Mouse (Mus musculus) MEL (cell line): Measurements from ENCODE around the gene Tnfaip1.

Experiments used
- CTCF ChIP-seq, 3 experiments: IDR thresholded peaks in 2 of 3; conservative IDR thresholded peaks in 1 of 3; 2 replicates each; pipeline ENCODE4 v1.5.1; 2011 to 2012; ENCODE audit warnings: low read length in 3 of 3, low read depth in 2 of 3, mild to moderate bottlenecking in 2 of 3, improper control_type of control experiment in 1 of 3, inconsistent platforms in 1 of 3, mixed read lengths in 1 of 3, moderate library complexity in 1 of 3; ENCODE audit not compliant: control insufficient read depth in 1 of 3, insufficient read depth in 1 of 3, poor library complexity in 1 of 3, severe bottlenecking in 1 of 3
- GATA1 ChIP-seq: IDR thresholded peaks from 2 replicates; pipeline ENCODE4 v1.6.1; 2011; ENCODE audit warnings: low read depth, low read length, improper control_type of control experiment
- POLR2A ChIP-seq, 2 experiments: IDR thresholded peaks; 2 replicates each; pipeline ENCODE4 v1.6.1; 2011 to 2012; ENCODE audit warnings: low read length in 2 of 2, mild to moderate bottlenecking in 2 of 2, control low read depth in 1 of 2, improper control_type of control experiment in 1 of 2, low read depth in 1 of 2, moderate library complexity in 1 of 2; ENCODE audit not compliant: control insufficient read depth in 1 of 2, insufficient read depth in 1 of 2, poor library complexity in 1 of 2
- UBTF ChIP-seq: IDR thresholded peaks from 2 replicates; pipeline ENCODE4 v1.6.1; 2012; ENCODE audit warnings: low read depth, mild to moderate bottlenecking, inconsistent platforms, low read length, improper control_type of control experiment, moderate library complexity, borderline replicate concordance; ENCODE audit not compliant: insufficient read depth
- ZC3H11A ChIP-seq: IDR thresholded peaks from 2 replicates; pipeline ENCODE4 v1.6.1; 2012; ENCODE audit warnings: low read depth, mild to moderate bottlenecking, inconsistent platforms, low read length, improper control_type of control experiment
- ZNF384 ChIP-seq: IDR thresholded peaks from 2 replicates; pipeline ENCODE4 v1.6.1; 2012; ENCODE audit warnings: low read depth, mild to moderate bottlenecking, inconsistent platforms, low read length, improper control_type of control experiment

DNA sequence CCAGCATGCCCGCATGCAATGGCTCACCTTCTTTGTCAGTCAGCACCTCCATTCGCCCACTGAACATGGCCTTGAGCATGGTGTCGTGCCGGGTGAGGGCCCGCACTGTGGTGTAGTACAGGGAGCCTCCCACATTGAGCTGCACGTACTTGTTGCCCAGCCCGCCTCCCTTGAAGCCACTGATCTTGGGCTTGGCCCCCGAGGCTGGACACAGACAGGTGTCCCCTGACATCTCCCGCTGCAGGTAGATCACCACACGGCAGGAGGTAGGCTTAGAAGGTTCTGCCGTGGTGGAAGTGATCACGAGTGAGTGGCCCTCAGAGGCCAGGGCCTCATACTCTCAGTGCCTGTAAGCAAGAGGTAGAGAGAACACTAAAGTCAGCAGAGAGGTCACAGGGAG, 6.1 kb downstream of the Tnfaip1 start:
- TF ChIP-seq UBTF: no peak
- no peak for TF ChIP-seq ZC3H11A
- TF ChIP-seq CTCF (IDR thresholded peaks at IDR 0.05 in 2 of 3, conservative IDR thresholded peaks at IDR 0.05 in 1 of 3; ENCODE audit: control insufficient read depth in 1 of 3, insufficient read depth in 1 of 3, low read depth in 2 of 3, low read length in 3 of 3, poor library complexity in 1 of 3, severe bottlenecking in 1 of 3): no peak
- TF ChIP-seq GATA1: no peak
- no peak for TF ChIP-seq ZNF384
- TF ChIP-seq POLR2A (IDR thresholded peaks at IDR 0.05; ENCODE audit: control insufficient read depth in 1 of 2, insufficient read depth in 1 of 2, low read depth in 1 of 2, low read length in 2 of 2, poor library complexity in 1 of 2): no peak
